Mouse (Mus musculus): ENCODE data around the gene Olfr568. TPM values are rescaled to one million over a fixed set of nuclear protein-coding genes. Genes with fewer than 3 reads are reported as not detected.

Olfr568 gene
- polyA plus RNA-seq, 1 experiment, result not detected

GRCm38 (mm10) chr7:102924109-102924508 is 47.2 kb downstream of the Olfr568 start, which contains the start of gene Olfr572:
TSS of gene Olfr572 (plus strand) at chr7:102924409.
- Histone ChIP-seq H3K27me3 (ENCODE audit: control insufficient read depth, insufficient read depth, insufficient read length) (no peaks in the 10 kb centered on the region), H3K36me3 (ENCODE audit: control insufficient read depth, insufficient read depth) (no peaks in the 10 kb centered on the region), H3K4me3 (no peak within 1 kb of the TSS), H3K4me2 (ENCODE audit: low read depth) (no peak within 1 kb of the TSS), H3K79me2 (ENCODE audit: control insufficient read depth, insufficient read depth) (no peaks in the 10 kb centered on the region), H3ac (ENCODE audit: control insufficient read depth, insufficient read length) (no peak within 1 kb of the TSS)
- no peak for TF ChIP-seq REST (IDR thresholded peaks at IDR 0.05; ENCODE audit: insufficient read depth, insufficient read length)

DNA sequence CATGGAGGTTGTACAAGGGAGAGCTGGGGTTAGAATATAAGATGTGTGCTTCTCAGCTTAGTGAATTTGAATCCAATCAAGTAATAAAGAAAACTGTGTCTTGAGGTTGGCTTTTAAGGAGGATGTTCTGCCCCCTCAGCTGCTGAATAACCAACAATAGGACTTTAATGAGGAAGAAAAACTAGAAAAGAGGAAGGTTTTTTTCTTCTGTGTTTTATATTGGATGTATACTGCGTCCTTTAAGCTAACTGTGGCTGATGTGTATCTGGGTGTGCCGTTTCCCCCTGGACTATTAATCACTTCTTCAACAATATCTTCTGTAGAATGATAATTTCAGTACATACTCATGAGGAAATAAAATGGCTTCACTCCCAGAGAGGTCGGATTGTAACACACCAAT is 50.2 kb downstream of the Olfr568 start:
- no peak overlapping the region for H3K4me2 ChIP-seq (ENCODE audit: low read depth)

More for the DNA sequence above, 50.2 kb downstream of the Olfr568 start:
- no peaks in the 10 kb centered on the region for H3K27me3 ChIP-seq (ENCODE audit: control insufficient read depth, insufficient read depth, insufficient read length)
- no peaks in the 10 kb centered on the region for H3K79me2 ChIP-seq (ENCODE audit: control insufficient read depth, insufficient read depth)
- H3ac ChIP-seq (ENCODE audit: control insufficient read depth, insufficient read length), result no peak overlapping the region
- no peak overlapping the region for H3K4me3 ChIP-seq
- TF ChIP-seq SRF (IDR thresholded peaks at IDR 0.05; ENCODE audit: control insufficient read depth, insufficient read length, low read depth) (no peak), USF1 (IDR thresholded peaks at IDR 0.05; ENCODE audit: low read depth) (no peak), CEBPB (IDR thresholded peaks at IDR 0.05; ENCODE audit: insufficient read depth, poor library complexity, severe bottlenecking) (no peak), POLR2A (IDR thresholded peaks at IDR 0.05; ENCODE audit: insufficient read length, low read depth) (no peak), MAX (IDR thresholded peaks at IDR 0.05; ENCODE audit: low read depth) (no peak), POLR2AphosphoS2 (IDR thresholded peaks at IDR 0.05; ENCODE audit: insufficient read length, low read depth) (no peak), MYOG (IDR thresholded peaks at IDR 0.05; ENCODE audit: control insufficient read depth in 1 of 3, insufficient read depth in 1 of 3, insufficient read length in 2 of 3, low read depth in 2 of 3) (no peak), REST (IDR thresholded peaks at IDR 0.05; ENCODE audit: insufficient read depth, insufficient read length) (no peak), TCF12 (IDR thresholded peaks at IDR 0.05; ENCODE audit: insufficient read depth, poor library complexity, severe bottlenecking) (no peak), E2F4 (IDR thresholded peaks at IDR 0.05; ENCODE audit: insufficient read depth) (no peak), MYOD1 (IDR thresholded peaks at IDR 0.05; ENCODE audit: control insufficient read depth in 1 of 3, insufficient read length in 2 of 3, low read depth in 2 of 3) (no peak), TCF3 (IDR thresholded peaks at IDR 0.05; ENCODE audit: insufficient read length, low read depth) (no peak)
- H3K36me3 ChIP-seq (ENCODE audit: control insufficient read depth, insufficient read depth), result no peaks in the 10 kb centered on the region

Other genes with a start within 250 kb of the Olfr568 start
- not detected for gene Olfr554, start 238.7 kb upstream of the Olfr568 start, polyA plus RNA-seq (2012; fragmentation: generic; extraction: Trizol)
- gene Olfr555, start 218.3 kb upstream of the Olfr568 start, polyA plus RNA-seq (2012; fragmentation: generic; extraction: Trizol), result not detected
- not detected for gene Olfr556, start 212.2 kb upstream of the Olfr568 start, polyA plus RNA-seq (2012; fragmentation: generic; extraction: Trizol)
- 3.2 TPM for gene Trim68, start 189.8 kb upstream of the Olfr568 start, polyA plus RNA-seq (2012; fragmentation: generic; extraction: Trizol)
- gene Olfr557, start 181.2 kb upstream of the Olfr568 start, polyA plus RNA-seq (2012; fragmentation: generic; extraction: Trizol), result not detected
- gene Olfr558, start 174.9 kb upstream of the Olfr568 start, polyA plus RNA-seq (2012; fragmentation: generic; extraction: Trizol), result not detected
- not detected for gene Olfr33, start 158.1 kb upstream of the Olfr568 start, polyA plus RNA-seq (2012; fragmentation: generic; extraction: Trizol)
- gene Olfr559, start 149.6 kb upstream of the Olfr568 start, polyA plus RNA-seq (2012; fragmentation: generic; extraction: Trizol), result not detected
- gene Olfr560, start 117.8 kb upstream of the Olfr568 start, polyA plus RNA-seq (2012; fragmentation: generic; extraction: Trizol), result not detected
- not detected for gene Olfr78, start 117.7 kb upstream of the Olfr568 start, polyA plus RNA-seq (2012; fragmentation: generic; extraction: Trizol)
- gene Olfr561, start 105.9 kb upstream of the Olfr568 start, polyA plus RNA-seq (2012; fragmentation: generic; extraction: Trizol), result not detected
- not detected for gene Olfr564, start 73.6 kb upstream of the Olfr568 start, polyA plus RNA-seq (2012; fragmentation: generic; extraction: Trizol)
- gene Olfr566, start 18.4 kb upstream of the Olfr568 start, polyA plus RNA-seq (2012; fragmentation: generic; extraction: Trizol), result not detected
- not detected for gene Olfr569, start 13.8 kb downstream of the Olfr568 start, polyA plus RNA-seq (2012; fragmentation: generic; extraction: Trizol)
- not detected for gene Olfr570, start 17.5 kb downstream of the Olfr568 start, polyA plus RNA-seq (2012; fragmentation: generic; extraction: Trizol)
- gene Olfr571, start 40.4 kb downstream of the Olfr568 start, polyA plus RNA-seq (2012; fragmentation: generic; extraction: Trizol), result not detected
- not detected for gene Olfr572, start 47.3 kb downstream of the Olfr568 start, polyA plus RNA-seq (2012; fragmentation: generic; extraction: Trizol)
- gene Olfr573-ps1, start 65.5 kb downstream of the Olfr568 start, polyA plus RNA-seq (2012; fragmentation: generic; extraction: Trizol), result not detected
- gene Olfr574, start 71.3 kb downstream of the Olfr568 start, polyA plus RNA-seq (2012; fragmentation: generic; extraction: Trizol), result not detected
- not detected for gene Olfr575, start 81.7 kb downstream of the Olfr568 start, polyA plus RNA-seq (2012; fragmentation: generic; extraction: Trizol)
- not detected for gene Olfr576, start 85.5 kb downstream of the Olfr568 start, polyA plus RNA-seq (2012; fragmentation: generic; extraction: Trizol)
- gene Olfr577, start 98.8 kb downstream of the Olfr568 start, polyA plus RNA-seq (2012; fragmentation: generic; extraction: Trizol), result not detected
- gene Olfr578, start 112.2 kb downstream of the Olfr568 start, polyA plus RNA-seq (2012; fragmentation: generic; extraction: Trizol), result not detected
- not detected for gene Olfr582, start 160.9 kb downstream of the Olfr568 start, polyA plus RNA-seq (2012; fragmentation: generic; extraction: Trizol)
- not detected for gene Olfr583, start 174.2 kb downstream of the Olfr568 start, polyA plus RNA-seq (2012; fragmentation: generic; extraction: Trizol)
- not detected for gene Olfr584, start 204.8 kb downstream of the Olfr568 start, polyA plus RNA-seq (2012; fragmentation: generic; extraction: Trizol)
- not detected for gene Olfr585, start 220.6 kb downstream of the Olfr568 start, polyA plus RNA-seq (2012; fragmentation: generic; extraction: Trizol)
- gene Olfr586, start 248.5 kb downstream of the Olfr568 start, polyA plus RNA-seq (2012; fragmentation: generic; extraction: Trizol), result not detected

All from myocyte (in vitro differentiated cells).